Mouse (Mus musculus) kidney, adult 2 months (tissue): ENCODE measurements around the gene Nek5.

Source experiments
- CTCF ChIP-seq: fragments of 200-500 bp; conservative IDR thresholded peaks from 2 replicates; pipeline ENCODE4 v1.5.1; 2011; ENCODE audit warnings: low read depth, mild to moderate bottlenecking, control low read depth, low read length, moderate library complexity, mixed read lengths; ENCODE audit not compliant: insufficient read depth, insufficient read length
- POLR2A ChIP-seq: fragments of 200-500 bp; IDR thresholded peaks from one replicate; pipeline ENCODE4 v1.6.1; 2011; ENCODE audit warnings: low read depth, low read length, control low read depth

- TF ChIP-seq CTCF (no peak), POLR2A (no peak)
These were observed 84.7 kb downstream of the Nek5 start for GRCm38 (mm10) chr8:22040153-22040509.
